Mouse (Mus musculus) intestine, embryonic 15.5 days (tissue): ENCODE measurements around the gene Gm6993. TPM values are rescaled to one million over a fixed set of nuclear protein-coding genes. Genes with fewer than 3 reads are reported as not detected.

Experiments used
- ATAC-seq: fragments of 200-750 bp; cut with Nextera tagmentation; 2 replicates; pipeline ENCODE4 v1.8.0; 2017; ENCODE audit warnings: moderate TSS enrichment, moderate library complexity
- H3K27ac ChIP-seq: fragments of 300-500 bp; sonication (generic); 2 replicates; pipeline ENCODE4 v1.5.1; 2015; ENCODE audit warnings: mild to moderate bottlenecking, inconsistent platforms
- H3K27me3 ChIP-seq: fragments of 300-500 bp; sonication (generic); replicated peaks from 2 replicates; pipeline ENCODE4 v1.6.1; 2015; ENCODE audit warnings: inconsistent platforms
- H3K36me3 ChIP-seq: fragments of 300-500 bp; sonication (generic); 2 replicates; pipeline ENCODE4 v1.6.1; 2015; ENCODE audit warnings: inconsistent platforms
- H3K4me1 ChIP-seq: fragments of 300-500 bp; sonication (generic); replicated peaks from 2 replicates; pipeline ENCODE4 v1.6.1; 2015; ENCODE audit warnings: inconsistent platforms
- H3K4me2 ChIP-seq: fragments of 300-500 bp; sonication (generic); replicated peaks from 2 replicates; pipeline ENCODE4 v1.6.1; 2015; ENCODE audit warnings: mild to moderate bottlenecking, inconsistent platforms
- H3K4me3 ChIP-seq: fragments of 300-500 bp; sonication (generic); replicated peaks from 2 replicates; pipeline ENCODE4 v1.5.1; 2015; ENCODE audit warnings: inconsistent platforms
- H3K9ac ChIP-seq: fragments of 300-500 bp; sonication (generic); 2 replicates; pipeline ENCODE4 v1.6.1; 2015; ENCODE audit warnings: inconsistent platforms
- H3K9me3 ChIP-seq: fragments of 300-500 bp; sonication (generic); 2 replicates; pipeline ENCODE4 v1.6.1; 2016; ENCODE audit warnings: inconsistent platforms
- WGBS: fragments of 180-500 bp; shearing (Covaris S2); methylation state at CpG from one replicate; pipeline ENCODE4 v1.1.7; 2015; 5-methylcytosine and 5-hydroxymethylcytosine counted together
- polyA plus RNA-seq: library from polyadenylated mRNA; unstranded; fragments of >200 nt; fragmentation: Nextera tagmentation; extraction: Ambion mirVana; gene quantifications from 2 replicates; pipeline ENCODE4 v1.2.1, GENCODE M21; 2015

Gm6993 gene
- polyA plus RNA-seq, 1 experiment from 2014 or later = not detected

DNA sequence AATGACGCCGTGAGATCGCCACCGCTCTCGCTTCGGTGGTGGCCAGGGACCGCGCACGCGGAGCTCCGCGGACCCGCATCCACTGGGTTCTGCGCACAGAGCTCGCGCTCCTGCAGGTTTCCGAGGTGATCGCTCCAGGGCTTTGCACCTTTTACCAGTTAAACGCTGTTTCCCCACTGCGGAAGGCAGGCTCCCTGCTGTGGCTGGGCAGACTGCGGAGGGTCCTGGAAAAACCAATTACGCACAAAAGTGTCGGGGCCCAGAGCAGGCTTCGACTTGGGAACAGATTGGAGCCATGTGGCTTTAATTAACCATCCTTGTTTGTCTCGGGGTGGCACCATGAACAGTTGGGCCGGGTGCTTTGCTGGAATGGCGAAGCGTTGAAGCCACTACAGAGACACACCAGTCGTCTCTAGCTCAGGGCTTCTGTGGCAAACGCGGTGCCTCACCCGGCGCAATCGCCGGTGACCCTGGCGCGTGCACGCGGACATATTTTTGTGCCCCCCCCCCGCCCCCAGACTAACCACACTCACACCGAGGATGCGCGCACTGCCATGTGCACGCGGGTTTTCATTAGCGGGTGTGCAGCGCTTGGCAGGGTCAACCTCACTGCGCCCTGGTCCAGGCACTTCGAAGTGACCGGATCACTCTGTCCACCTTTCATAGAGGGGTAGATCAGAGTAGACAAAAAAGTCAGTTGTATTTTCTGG lies 25.3 kb downstream of the Gm6993 start:
- Histone ChIP-seq H3K4me1 (peaks cover 17% of the 10 kb centered on the region), H3K9ac (peak overlapping the region; percentile 59), H3K4me3 (peak overlapping the region; percentile 60), H3K27ac (peak overlapping the region; percentile 80), H3K27me3 (no peaks in the 10 kb centered on the region), H3K4me2 (peak overlapping the region; percentile 73), H3K9me3 (no peaks in the 10 kb centered on the region), H3K36me3 (no peaks in the 10 kb centered on the region)
- under 1% methylated on average over 50 of the region's 50 CpGs for WGBS
- ATAC-seq = peak; percentile 52

DNA sequence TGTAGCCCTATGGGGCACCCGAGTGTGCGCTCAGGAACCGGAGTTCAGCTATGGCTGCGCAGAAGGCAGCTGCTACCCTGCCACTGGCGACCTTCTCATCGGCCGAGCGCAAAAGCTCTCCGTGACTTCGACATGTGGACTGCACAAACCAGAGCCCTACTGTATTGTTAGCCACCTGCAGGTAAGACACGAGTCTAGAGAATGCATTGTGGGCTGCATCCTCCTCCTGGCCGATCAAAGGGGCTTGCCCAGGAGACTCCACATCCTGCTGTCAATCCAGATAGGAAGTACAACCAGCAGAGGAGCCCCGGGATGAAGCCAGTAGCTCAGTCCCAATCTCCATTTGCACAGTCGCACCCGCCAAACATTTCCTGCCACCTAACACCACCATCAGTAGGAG lies 26.1 kb downstream of the Gm6993 start:
- H3K4me3 ChIP-seq = peak overlapping the region; percentile 60
- peak overlapping the region; percentile 80; the same call in 1 of the 2 replicates for H3K27ac ChIP-seq
- peaks cover 22% of the 10 kb centered on the region for H3K4me1 ChIP-seq
- no peaks in the 10 kb centered on the region for H3K36me3 ChIP-seq
- peak overlapping the region; percentile 59 for H3K9ac ChIP-seq
- no peaks in the 10 kb centered on the region for H3K27me3 ChIP-seq
- H3K9me3 ChIP-seq = no peaks in the 10 kb centered on the region
- H3K4me2 ChIP-seq = peak overlapping the region; percentile 73
- ATAC-seq = no peak
- 12% methylated on average over 15 of the region's 15 CpGs for WGBS

DNA sequence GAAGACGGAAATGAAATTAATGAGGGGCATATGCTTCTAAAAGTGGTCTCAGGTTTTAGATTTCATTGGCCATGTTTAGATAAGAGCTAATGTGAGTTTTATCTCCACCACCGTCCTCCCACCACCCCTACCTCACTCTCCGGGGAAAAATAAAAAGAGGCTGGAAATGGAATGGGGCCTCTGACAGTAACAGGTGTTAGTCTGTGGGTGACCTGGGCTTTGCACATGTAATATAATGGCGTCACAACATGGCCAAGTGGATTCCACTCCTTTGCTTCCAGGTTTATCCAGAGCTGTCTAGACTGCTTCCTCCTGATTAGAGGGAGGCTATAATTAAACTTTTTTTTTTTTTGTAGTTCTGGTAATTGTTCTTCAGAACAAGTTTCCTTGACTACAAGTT lies 26.8 kb downstream of the Gm6993 start:
- Histone ChIP-seq H3K36me3 (no peaks in the 10 kb centered on the region), H3K27me3 (no peaks in the 10 kb centered on the region), H3K4me2 (peak overlapping the region; percentile 73), H3K9ac (peak overlapping the region; percentile 59; the same call in 1 of the 2 replicates), H3K4me1 (peaks cover 26% of the 10 kb centered on the region), H3K4me3 (peak overlapping the region; percentile 60), H3K9me3 (no peaks in the 10 kb centered on the region), H3K27ac (no peak overlapping the region)
- 25% methylated on average over 4 of the region's 4 CpGs for WGBS
- ATAC-seq = no peak

DNA sequence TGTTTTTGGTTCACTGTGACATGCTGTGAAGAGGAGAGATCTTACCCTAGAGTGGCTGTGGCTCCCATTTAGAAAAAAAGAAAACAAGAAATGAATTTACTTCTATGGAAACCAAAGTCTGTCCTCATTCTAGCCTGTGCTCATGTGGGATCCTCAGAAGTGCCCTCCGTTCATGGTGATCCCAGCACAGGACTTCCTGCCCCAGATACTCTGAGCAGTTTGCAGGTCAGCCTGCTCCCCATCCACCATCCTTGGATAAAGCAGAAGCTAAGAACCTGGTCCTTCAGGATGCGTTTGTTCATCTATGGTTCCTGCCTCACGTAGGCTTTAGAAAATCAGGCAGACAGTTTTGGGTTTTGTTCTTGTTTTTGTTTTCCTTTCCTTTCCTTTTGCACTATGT lies 27.7 kb downstream of the Gm6993 start:
- H3K9me3 ChIP-seq = no peaks in the 10 kb centered on the region
- H3K4me1 ChIP-seq = peaks cover 31% of the 10 kb centered on the region
- H3K27ac ChIP-seq = no peak overlapping the region; the same call in 1 of the 2 replicates
- no peak overlapping the region for H3K9ac ChIP-seq
- 57% methylated on average over 3 of the region's 3 CpGs for WGBS
- H3K36me3 ChIP-seq = peaks cover 5% of the 10 kb centered on the region; the same call in 1 of the 2 replicates
- H3K27me3 ChIP-seq = no peaks in the 10 kb centered on the region
- ATAC-seq = no peak
- H3K4me2 ChIP-seq = peak overlapping the region; percentile 73
- peak overlapping the region; percentile 7; the same call in 1 of the 2 replicates for H3K4me3 ChIP-seq

DNA sequence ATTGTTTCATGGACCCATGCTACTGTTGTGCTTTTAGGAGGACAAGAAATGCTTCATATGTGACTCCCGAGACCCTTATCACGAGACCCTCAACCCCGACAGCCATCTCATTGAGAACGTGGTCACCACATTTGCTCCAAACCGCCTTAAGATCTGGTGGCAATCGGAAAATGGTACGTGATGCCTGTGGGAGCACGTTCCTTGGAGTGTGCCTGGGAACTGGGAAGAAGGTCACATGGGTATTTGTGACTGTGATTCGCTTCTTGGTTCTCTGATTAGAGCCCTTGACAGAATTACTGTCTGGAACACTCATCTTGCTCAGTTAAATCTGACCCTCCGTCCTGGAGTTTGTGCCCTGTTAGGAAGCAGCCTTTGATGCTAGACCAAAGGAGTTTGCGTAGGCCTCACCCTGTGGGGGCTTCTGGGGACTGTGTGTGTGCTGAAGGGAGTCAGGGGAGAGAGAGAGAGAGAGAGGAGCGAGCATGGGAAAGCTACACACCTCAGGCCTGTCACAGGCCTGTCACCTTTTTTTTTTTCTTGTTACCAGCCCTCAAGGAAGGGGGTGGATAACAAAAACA lies 28.5 kb downstream of the Gm6993 start:
- H3K4me1 ChIP-seq = peaks cover 27% of the 10 kb centered on the region
- 67% methylated on average over 12 of the region's 12 CpGs for WGBS
- H3K4me2 ChIP-seq = peak overlapping the region; percentile 38
- H3K9ac ChIP-seq = no peak overlapping the region
- peaks cover 11% of the 10 kb centered on the region for H3K36me3 ChIP-seq
- no peaks in the 10 kb centered on the region for H3K27me3 ChIP-seq
- 0 out of 2 replicates have a peak overlapping the region, but pooled peaks have one; percentile 40 for H3K27ac ChIP-seq
- peak overlapping the region; percentile 7; the same call in 1 of the 2 replicates for H3K4me3 ChIP-seq
- no peak for ATAC-seq
- no peaks in the 10 kb centered on the region for H3K9me3 ChIP-seq

DNA sequence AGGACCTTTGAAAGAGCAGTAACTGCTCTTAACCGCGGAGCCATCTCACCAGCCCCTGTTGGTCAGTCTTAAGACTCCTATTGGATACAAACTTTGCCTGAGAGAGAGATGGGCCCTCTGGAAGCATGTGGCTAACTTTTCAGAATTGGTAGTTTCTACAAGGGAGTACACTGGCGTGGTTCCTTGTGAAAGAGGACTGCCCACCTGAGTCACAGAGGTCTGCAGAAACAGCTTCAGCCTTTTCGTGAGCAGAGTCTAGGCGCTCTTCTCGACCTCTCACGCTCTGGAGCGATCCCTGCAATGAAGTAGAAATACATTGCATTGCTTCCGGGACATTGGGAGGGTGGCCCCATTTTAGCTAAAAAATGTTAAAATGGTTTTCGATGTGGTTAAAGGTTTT lies 29.8 kb downstream of the Gm6993 start:
- 73% methylated on average over 10 of the region's 10 CpGs for WGBS
- Histone ChIP-seq H3K27me3 (no peaks in the 10 kb centered on the region), H3K36me3 (peaks cover 16% of the 10 kb centered on the region), H3K9me3 (no peaks in the 10 kb centered on the region), H3K4me2 (peak overlapping the region; percentile 37), H3K4me3 (0 out of 2 replicates have a peak overlapping the region, but pooled peaks have one; percentile 1), H3K27ac (no peak overlapping the region), H3K9ac (no peak overlapping the region), H3K4me1 (peaks cover 33% of the 10 kb centered on the region)
- ATAC-seq = no peak

DNA sequence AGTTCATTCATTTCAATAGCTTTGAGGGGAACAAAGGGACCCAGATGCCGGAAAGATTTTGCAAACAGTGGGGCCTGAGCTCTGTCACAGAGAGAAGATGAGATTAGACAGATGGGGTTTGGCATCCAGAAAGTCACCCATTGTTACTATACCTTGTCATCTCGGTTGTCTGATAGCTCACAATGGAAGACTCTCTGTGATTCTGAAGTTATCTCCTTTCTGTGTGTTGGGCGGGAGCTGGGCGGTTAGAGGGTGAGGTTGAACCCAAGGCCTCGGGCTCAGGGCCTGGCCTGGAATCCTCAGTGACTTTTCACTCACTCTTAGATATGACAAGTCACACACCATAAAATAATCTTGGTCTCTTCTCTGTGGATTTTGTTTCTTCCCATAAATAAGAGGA lies 30.2 kb downstream of the Gm6993 start:
- no peaks in the 10 kb centered on the region for H3K9me3 ChIP-seq
- H3K4me1 ChIP-seq = peaks cover 36% of the 10 kb centered on the region
- H3K27me3 ChIP-seq = no peaks in the 10 kb centered on the region
- 50% methylated on average over 5 of the region's 5 CpGs for WGBS
- H3K9ac ChIP-seq = no peak overlapping the region
- H3K36me3 ChIP-seq = peaks cover 20% of the 10 kb centered on the region
- peak overlapping the region; percentile 45 for H3K27ac ChIP-seq
- 0 out of 2 replicates have a peak overlapping the region, but pooled peaks have one; percentile 1 for H3K4me3 ChIP-seq
- ATAC-seq = no peak
- peak overlapping the region; percentile 37 for H3K4me2 ChIP-seq

DNA sequence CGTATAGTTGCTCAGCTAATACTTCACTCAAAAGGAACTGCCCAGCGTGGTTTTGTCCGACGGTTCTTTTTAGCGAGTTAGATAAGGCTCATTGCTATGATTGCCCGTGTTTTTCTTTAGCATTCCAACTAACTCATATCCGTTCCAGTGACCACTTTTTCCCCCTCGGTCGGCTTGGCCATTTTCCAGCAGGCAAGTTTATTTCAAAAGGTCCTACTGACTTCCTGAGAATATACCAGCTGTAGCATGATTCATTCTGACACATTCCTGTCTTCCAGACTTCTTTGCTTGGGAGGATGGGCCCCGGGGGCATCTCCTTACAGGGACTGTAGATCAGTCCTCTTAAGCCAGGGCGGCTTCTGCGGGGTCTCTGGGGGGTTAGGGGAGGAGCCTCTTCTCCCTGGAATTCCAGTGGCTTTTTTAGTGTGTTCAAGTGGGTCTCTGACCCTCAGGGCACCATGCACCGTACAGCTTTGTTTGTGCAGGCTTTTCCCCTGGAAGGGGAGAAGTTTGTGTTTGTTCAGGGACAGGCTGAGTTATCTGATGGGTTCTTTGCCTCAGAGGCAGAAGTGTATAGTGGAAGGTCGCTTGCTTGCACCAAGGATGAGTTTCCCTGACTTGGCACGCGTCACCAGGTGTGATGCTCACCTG lies 30.9 kb downstream of the Gm6993 start:
- Histone ChIP-seq H3K27me3 (no peaks in the 10 kb centered on the region), H3K36me3 (peaks cover 27% of the 10 kb centered on the region), H3K4me1 (peaks cover 40% of the 10 kb centered on the region), H3K4me2 (peak overlapping the region; percentile 37), H3K4me3 (no peak overlapping the region), H3K27ac (peak overlapping the region; percentile 45), H3K9me3 (no peaks in the 10 kb centered on the region), H3K9ac (no peak overlapping the region)
- WGBS = 13% methylated on average over 16 of the region's 16 CpGs
- ATAC-seq = peak; percentile 71

DNA sequence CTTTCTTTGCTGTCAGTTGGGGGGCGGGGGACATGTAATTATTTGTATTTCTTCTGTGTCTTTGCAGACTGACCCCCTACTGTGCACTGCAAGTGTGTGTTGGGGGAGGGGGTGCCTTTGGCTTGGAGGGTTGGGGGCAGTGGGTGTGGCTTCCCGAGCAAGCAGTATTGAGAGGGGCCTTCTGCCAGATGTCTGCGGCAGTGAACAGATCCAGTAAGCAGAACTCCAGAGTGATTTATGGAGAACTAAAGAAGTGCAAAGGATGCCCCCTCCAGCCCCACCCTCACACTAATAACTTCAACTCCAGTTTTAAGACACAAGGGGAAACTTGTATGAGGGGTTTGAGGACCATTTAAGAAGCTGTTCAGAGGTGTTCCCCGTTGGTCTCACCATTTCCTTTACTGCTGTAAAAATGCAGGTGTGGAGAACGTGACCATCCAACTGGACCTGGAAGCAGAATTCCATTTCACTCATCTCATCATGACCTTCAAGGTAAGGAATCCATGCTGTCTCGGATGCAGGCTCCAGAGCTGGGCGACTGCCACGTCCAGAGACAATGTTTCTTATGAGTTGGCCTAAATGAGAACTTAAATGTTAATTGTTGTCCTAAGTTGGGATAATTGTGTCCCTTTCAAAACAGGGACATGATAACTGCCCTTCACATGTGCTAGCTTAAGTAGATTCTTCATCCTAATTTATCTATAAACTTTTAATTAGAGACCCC lies 31.6 kb downstream of the Gm6993 start:
- peak; percentile 36 for ATAC-seq
- Histone ChIP-seq H3K4me2 (peak overlapping the region; percentile 37), H3K9ac (no peak overlapping the region), H3K27me3 (no peaks in the 10 kb centered on the region), H3K4me1 (peaks cover 34% of the 10 kb centered on the region), H3K36me3 (peaks cover 27% of the 10 kb centered on the region), H3K27ac (peak overlapping the region; percentile 45), H3K9me3 (no peaks in the 10 kb centered on the region), H3K4me3 (no peak overlapping the region)
- WGBS = 37% methylated on average over 8 of the region's 8 CpGs

DNA sequence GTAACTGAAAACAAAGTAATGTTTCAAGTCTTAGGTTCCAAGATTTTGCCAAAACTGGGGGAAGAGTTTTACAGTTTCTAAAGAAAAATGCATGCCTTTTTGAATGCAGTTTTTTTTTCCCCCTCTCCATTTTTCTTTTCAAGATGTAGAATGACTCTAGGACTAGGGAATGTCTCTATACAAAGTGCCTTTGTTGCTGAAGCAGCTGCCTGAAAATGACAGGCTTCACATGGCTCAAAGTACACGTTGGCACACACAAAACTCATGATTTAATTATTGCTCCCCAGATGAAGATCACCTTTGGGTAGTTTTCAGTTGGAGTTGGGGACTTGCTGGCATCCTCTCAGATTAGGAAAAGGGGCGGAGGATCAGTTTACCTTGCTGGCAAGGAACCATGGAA lies 32.3 kb downstream of the Gm6993 start:
- WGBS = 67% methylated on average over 2 of the region's 2 CpGs
- H3K36me3 ChIP-seq = peaks cover 27% of the 10 kb centered on the region

DNA sequence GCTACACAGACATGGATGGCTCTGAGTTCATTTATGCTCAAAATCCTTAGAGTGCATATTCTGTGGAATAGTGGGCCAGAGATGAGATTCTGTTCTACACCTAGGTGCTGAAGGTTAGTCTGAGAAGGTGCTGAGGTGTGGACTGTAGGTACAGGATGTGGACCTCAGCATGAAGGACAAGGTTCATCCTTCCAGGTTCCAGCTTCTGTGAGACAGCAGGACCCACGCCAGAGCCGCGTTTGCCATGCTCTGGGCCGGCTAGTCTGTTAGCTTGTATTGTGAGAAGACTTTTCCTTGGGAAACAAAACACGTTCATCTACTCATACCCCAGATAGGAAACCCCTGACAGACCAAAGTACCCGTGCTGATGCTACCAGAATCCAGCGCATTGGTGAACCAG lies 33.1 kb downstream of the Gm6993 start:
- H3K36me3 ChIP-seq = peaks cover 31% of the 10 kb centered on the region
- no peaks in the 10 kb centered on the region for H3K27me3 ChIP-seq
- peaks cover 32% of the 10 kb centered on the region for H3K4me1 ChIP-seq
- H3K27ac ChIP-seq = no peak overlapping the region
- no peak overlapping the region for H3K4me3 ChIP-seq
- whole genome bisulfite sequencing = 97% methylated on average over 7 of the region's 7 CpGs
- no peak overlapping the region for H3K4me2 ChIP-seq
- no peak overlapping the region for H3K9ac ChIP-seq
- H3K9me3 ChIP-seq = no peaks in the 10 kb centered on the region
- no peak for ATAC-seq

More for the DNA sequence above, 32.3 kb downstream of the Gm6993 start:
- Histone ChIP-seq H3K4me2 (no peak overlapping the region), H3K4me3 (no peak overlapping the region), H3K9ac (no peak overlapping the region), H3K9me3 (no peaks in the 10 kb centered on the region), H3K27ac (no peak overlapping the region), H3K27me3 (no peaks in the 10 kb centered on the region), H3K4me1 (peaks cover 32% of the 10 kb centered on the region)
- no peak for ATAC-seq

DNA sequence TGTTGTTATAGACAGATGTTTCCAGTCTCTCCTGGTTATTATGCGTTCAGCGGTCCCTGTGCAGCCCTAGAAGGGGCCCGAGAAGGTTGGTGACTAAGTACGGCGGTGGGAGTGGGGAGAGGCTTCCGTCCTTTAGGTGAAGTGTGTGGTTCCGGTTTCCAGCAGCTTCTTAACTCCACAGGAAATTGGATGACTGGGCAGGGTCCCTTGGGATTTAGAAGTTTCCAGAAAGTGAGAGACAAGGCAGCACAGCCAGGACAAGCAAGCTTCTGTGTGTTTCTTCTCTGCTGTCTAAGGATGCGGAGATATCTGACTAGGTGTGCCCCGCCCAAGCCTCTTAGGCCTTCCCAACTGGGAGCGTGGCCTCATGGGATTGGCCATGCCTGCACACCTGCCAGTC lies 34.8 kb downstream of the Gm6993 start:
- H3K4me2 ChIP-seq = no peak overlapping the region
- H3K27me3 ChIP-seq = no peaks in the 10 kb centered on the region
- H3K4me3 ChIP-seq = no peak overlapping the region
- H3K27ac ChIP-seq = peak overlapping the region; percentile 51; the same call in 1 of the 2 replicates
- no peaks in the 10 kb centered on the region for H3K9me3 ChIP-seq
- WGBS = 53% methylated on average over 10 of the region's 10 CpGs
- no peak overlapping the region for H3K9ac ChIP-seq
- H3K4me1 ChIP-seq = peaks cover 32% of the 10 kb centered on the region
- H3K36me3 ChIP-seq = peaks cover 35% of the 10 kb centered on the region
- ATAC-seq = no peak
